Mouse (Mus musculus) testis, postnatal 10 days (tissue): ENCODE measurements at regions not wholly inside any gene's neighbourhood (a gene's known extent, or its start where the extent isn't known, plus 50 kb on each side); places are given as distances from the start of the nearest gene placed in this dataset.

Experiments
- DNase-seq: peaks from one replicate; pipeline ENCODE4 v3.0.0; 2021; ENCODE audit warnings: low spot score

GRCm38 (mm10) chr1:121050695-121051495 is 281.5 kb downstream of the Insig2 start:
- no peak for DNase-seq

GRCm38 (mm10) chr1:121051496-121052119 is 280.8 kb downstream of the Insig2 start:
- DNase-seq = no peak

- DNase-seq = no peak
Observed at GRCm38 (mm10) chr1:121052120-121052501, 280.3 kb downstream of the Insig2 start.

- DNase-seq = peak; percentile 43
Observed at GRCm38 (mm10) chr1:121053692-121054091, 278.7 kb downstream of the Insig2 start.

GRCm38 (mm10) chr1:121074569-121074968 is 257.8 kb downstream of the Insig2 start:
- DNase-seq = no peak

GRCm38 (mm10) chr1:121082839-121083238 is 249.6 kb downstream of the Insig2 start:
- no peak for DNase-seq

GRCm38 (mm10) chr1:121085101-121085727 is 247.2 kb downstream of the Insig2 start:
- DNase-seq = no peak

- no peak for DNase-seq
Observed at GRCm38 (mm10) chr1:121087124-121087887, 245.1 kb downstream of the Insig2 start.

- DNase-seq = no peak
Observed at GRCm38 (mm10) chr1:121090628-121091027, 241.8 kb downstream of the Insig2 start.

GRCm38 (mm10) chr1:121092870-121093269 is 239.5 kb downstream of the Insig2 start:
- no peak for DNase-seq

GRCm38 (mm10) chr1:121096551-121097550 is 235.5 kb downstream of the Insig2 start:
- DNase-seq = no peak

- no peak for DNase-seq
Observed at GRCm38 (mm10) chr1:121111776-121112344, 220.5 kb downstream of the Insig2 start.

- no peak for DNase-seq
Observed at GRCm38 (mm10) chr1:121112464-121112863, 219.9 kb downstream of the Insig2 start.

- DNase-seq = no peak
Observed at GRCm38 (mm10) chr1:121116626-121117025, 215.8 kb downstream of the Insig2 start.

GRCm38 (mm10) chr1:121123436-121123835 is 209.0 kb downstream of the Insig2 start:
- no peak for DNase-seq

- no peak for DNase-seq
Observed at GRCm38 (mm10) chr1:121136284-121136683, 196.1 kb downstream of the Insig2 start.

- DNase-seq = no peak
Observed at GRCm38 (mm10) chr1:121136846-121137245, 195.5 kb downstream of the Insig2 start.

GRCm38 (mm10) chr1:121144981-121145380 is 187.4 kb downstream of the Insig2 start:
- DNase-seq = no peak

GRCm38 (mm10) chr1:121153476-121153875 is 178.9 kb downstream of the Insig2 start:
- no peak for DNase-seq

- DNase-seq = no peak
Observed at GRCm38 (mm10) chr1:121154616-121155015, 177.8 kb downstream of the Insig2 start.

- DNase-seq = no peak
Observed at GRCm38 (mm10) chr1:121168651-121169050, 163.7 kb downstream of the Insig2 start.
